Mouse (Mus musculus): ENCODE data around the gene Rbpjl. TPM values are rescaled to one million over a fixed set of nuclear protein-coding genes. Genes with fewer than 3 reads are reported as not detected.

Gene Rbpjl
- 0.14 and 0.89 TPM in 2 replicates for polyA plus RNA-seq (2015; fragmentation: Nextera tagmentation; extraction: Ambion mirVana)

GRCm38 (mm10) chr2:164402906-164403305, at the start of gene Rbpjl:
TSS of gene Rbpjl (plus strand) at chr2:164403141.
- Histone ChIP-seq H3K9me3 (replicated peaks; ENCODE audit: control insufficient read depth, low read length) (no peaks in the 10 kb centered on the region), H3K9ac (ENCODE audit: low read depth, low read length) (no peak within 1 kb of the TSS), H3K27me3 (ENCODE audit: control insufficient read depth, insufficient read depth, low read depth, low read length) (peaks cover 84% of the 10 kb centered on the region), H3K4me1 (ENCODE audit: control insufficient read depth, low read depth, low read length) (no peaks in the 10 kb centered on the region), H3K36me3 (ENCODE audit: control insufficient read depth, insufficient read depth) (no peaks in the 10 kb centered on the region), H3K27ac (ENCODE audit: low read length) (no peak within 1 kb of the TSS), H3K4me2 (ENCODE audit: low read depth, low read length) (no peak within 1 kb of the TSS), H3K4me3 (ENCODE audit: low read depth, low read length) (no peak within 1 kb of the TSS)
- ATAC-seq (ENCODE audit: low read depth), result peak; percentile 16; the same call in 1 of the 2 replicates
- WGBS (ENCODE audit: insufficient replicate concordance), result 6% methylated on average over 17 of the region's 17 CpGs

- ATAC-seq (ENCODE audit: low read depth), result no peak
- Histone ChIP-seq H3K9me3 (replicated peaks; ENCODE audit: control insufficient read depth, low read length) (no peaks in the 10 kb centered on the region), H3K4me2 (ENCODE audit: low read depth, low read length) (no peak overlapping the region), H3K4me3 (ENCODE audit: low read depth, low read length) (no peak overlapping the region), H3K36me3 (ENCODE audit: control insufficient read depth, insufficient read depth) (no peaks in the 10 kb centered on the region), H3K4me1 (ENCODE audit: control insufficient read depth, low read depth, low read length) (no peaks in the 10 kb centered on the region), H3K27ac (ENCODE audit: low read length) (no peak overlapping the region), H3K27me3 (ENCODE audit: control insufficient read depth, insufficient read depth, low read depth, low read length) (no peaks in the 10 kb centered on the region), H3K9ac (ENCODE audit: low read depth, low read length) (no peak overlapping the region)
- 64% methylated on average over 11 of the region's 11 CpGs for WGBS (ENCODE audit: insufficient replicate concordance)
Measured at GRCm38 (mm10) chr2:164353356-164353755, 49.6 kb upstream of the Rbpjl start.

- no peak overlapping the region for H3K4me3 ChIP-seq (ENCODE audit: low read depth, low read length)
- H3K36me3 ChIP-seq (ENCODE audit: control insufficient read depth, insufficient read depth), result no peaks in the 10 kb centered on the region
- H3K27me3 ChIP-seq (ENCODE audit: control insufficient read depth, insufficient read depth, low read depth, low read length), result no peaks in the 10 kb centered on the region
- H3K4me2 ChIP-seq (ENCODE audit: low read depth, low read length), result no peak overlapping the region
- WGBS (ENCODE audit: insufficient replicate concordance), result 44% methylated on average over 11 of the region's 11 CpGs
- H3K9me3 ChIP-seq (replicated peaks; ENCODE audit: control insufficient read depth, low read length), result no peaks in the 10 kb centered on the region
- H3K4me1 ChIP-seq (ENCODE audit: control insufficient read depth, low read depth, low read length), result no peaks in the 10 kb centered on the region; the same call in 1 of the 2 replicates
- no peak for ATAC-seq (ENCODE audit: low read depth)
- H3K27ac ChIP-seq (ENCODE audit: low read length), result no peak overlapping the region
- no peak overlapping the region for H3K9ac ChIP-seq (ENCODE audit: low read depth, low read length)
Measured at GRCm38 (mm10) chr2:164356177-164356967, 46.6 kb upstream of the Rbpjl start.

GRCm38 (mm10) chr2:164358373-164358772, 44.6 kb upstream of the Rbpjl start:
- H3K27me3 ChIP-seq (ENCODE audit: control insufficient read depth, insufficient read depth, low read depth, low read length), result no peaks in the 10 kb centered on the region
- H3K4me3 ChIP-seq (ENCODE audit: low read depth, low read length), result no peak overlapping the region
- 66% methylated on average over 3 of the region's 3 CpGs for WGBS (ENCODE audit: insufficient replicate concordance)
- H3K36me3 ChIP-seq (ENCODE audit: control insufficient read depth, insufficient read depth), result no peaks in the 10 kb centered on the region
- H3K9ac ChIP-seq (ENCODE audit: low read depth, low read length), result no peak overlapping the region
- H3K27ac ChIP-seq (ENCODE audit: low read length), result no peak overlapping the region
- ATAC-seq (ENCODE audit: low read depth), result no peak
- no peaks in the 10 kb centered on the region for H3K9me3 ChIP-seq (replicated peaks; ENCODE audit: control insufficient read depth, low read length)
- H3K4me2 ChIP-seq (ENCODE audit: low read depth, low read length), result no peak overlapping the region
- no peaks in the 10 kb centered on the region; the same call in 1 of the 2 replicates for H3K4me1 ChIP-seq (ENCODE audit: control insufficient read depth, low read depth, low read length)

GRCm38 (mm10) chr2:164359031-164359430, 43.9 kb upstream of the Rbpjl start:
- Histone ChIP-seq H3K9me3 (replicated peaks; ENCODE audit: control insufficient read depth, low read length) (no peaks in the 10 kb centered on the region), H3K4me3 (ENCODE audit: low read depth, low read length) (no peak overlapping the region), H3K27ac (ENCODE audit: low read length) (no peak overlapping the region), H3K36me3 (ENCODE audit: control insufficient read depth, insufficient read depth) (no peaks in the 10 kb centered on the region), H3K9ac (ENCODE audit: low read depth, low read length) (no peak overlapping the region), H3K4me2 (ENCODE audit: low read depth, low read length) (no peak overlapping the region), H3K27me3 (ENCODE audit: control insufficient read depth, insufficient read depth, low read depth, low read length) (no peaks in the 10 kb centered on the region), H3K4me1 (ENCODE audit: control insufficient read depth, low read depth, low read length) (no peaks in the 10 kb centered on the region; the same call in 1 of the 2 replicates)
- 63% methylated on average over 5 of the region's 5 CpGs for WGBS (ENCODE audit: insufficient replicate concordance)
- ATAC-seq (ENCODE audit: low read depth), result no peak

- Histone ChIP-seq H3K9me3 (replicated peaks; ENCODE audit: control insufficient read depth, low read length) (no peaks in the 10 kb centered on the region), H3K36me3 (ENCODE audit: control insufficient read depth, insufficient read depth) (no peaks in the 10 kb centered on the region), H3K4me1 (ENCODE audit: control insufficient read depth, low read depth, low read length) (no peaks in the 10 kb centered on the region; the same call in 1 of the 2 replicates), H3K27me3 (ENCODE audit: control insufficient read depth, insufficient read depth, low read depth, low read length) (no peaks in the 10 kb centered on the region), H3K4me2 (ENCODE audit: low read depth, low read length) (no peak overlapping the region), H3K27ac (ENCODE audit: low read length) (no peak overlapping the region), H3K9ac (ENCODE audit: low read depth, low read length) (no peak overlapping the region), H3K4me3 (ENCODE audit: low read depth, low read length) (no peak overlapping the region)
- ATAC-seq (ENCODE audit: low read depth), result no peak
- WGBS (ENCODE audit: insufficient replicate concordance), result 57% methylated on average over 5 of the region's 5 CpGs
Measured at GRCm38 (mm10) chr2:164359668-164360067, 43.3 kb upstream of the Rbpjl start.

GRCm38 (mm10) chr2:164360974-164361657, 41.8 kb upstream of the Rbpjl start:
- Histone ChIP-seq H3K36me3 (ENCODE audit: control insufficient read depth, insufficient read depth) (no peaks in the 10 kb centered on the region), H3K9ac (ENCODE audit: low read depth, low read length) (no peak overlapping the region), H3K27me3 (ENCODE audit: control insufficient read depth, insufficient read depth, low read depth, low read length) (no peaks in the 10 kb centered on the region), H3K27ac (ENCODE audit: low read length) (no peak overlapping the region), H3K9me3 (replicated peaks; ENCODE audit: control insufficient read depth, low read length) (no peaks in the 10 kb centered on the region), H3K4me1 (ENCODE audit: control insufficient read depth, low read depth, low read length) (no peaks in the 10 kb centered on the region; the same call in 1 of the 2 replicates), H3K4me2 (ENCODE audit: low read depth, low read length) (no peak overlapping the region), H3K4me3 (ENCODE audit: low read depth, low read length) (no peak overlapping the region)
- ATAC-seq (ENCODE audit: low read depth), result no peak
- 18% methylated on average over 13 of the region's 13 CpGs for whole genome bisulfite sequencing (ENCODE audit: insufficient replicate concordance)

- no peak overlapping the region for H3K4me2 ChIP-seq (ENCODE audit: low read depth, low read length)
Measured at GRCm38 (mm10) chr2:164366947-164367346, 36.0 kb upstream of the Rbpjl start.

GRCm38 (mm10) chr2:164368620-164369105, 34.3 kb upstream of the Rbpjl start:
- H3K27ac ChIP-seq (ENCODE audit: low read length), result no peak overlapping the region
- H3K9ac ChIP-seq (ENCODE audit: low read depth, low read length), result no peak overlapping the region
- no peaks in the 10 kb centered on the region for H3K36me3 ChIP-seq (ENCODE audit: control insufficient read depth, insufficient read depth)
- no peak for ATAC-seq (ENCODE audit: low read depth)
- H3K4me3 ChIP-seq (ENCODE audit: low read depth, low read length), result no peak overlapping the region
- H3K9me3 ChIP-seq (replicated peaks; ENCODE audit: control insufficient read depth, low read length), result no peaks in the 10 kb centered on the region
- H3K4me2 ChIP-seq (ENCODE audit: low read depth, low read length), result no peak overlapping the region
- 53% methylated on average over 6 of the region's 6 CpGs for WGBS (ENCODE audit: insufficient replicate concordance)
- no peaks in the 10 kb centered on the region for H3K4me1 ChIP-seq (ENCODE audit: control insufficient read depth, low read depth, low read length)
- no peaks in the 10 kb centered on the region for H3K27me3 ChIP-seq (ENCODE audit: control insufficient read depth, insufficient read depth, low read depth, low read length)

More at GRCm38 (mm10) chr2:164366947-164367346, 36.0 kb upstream of the Rbpjl start:
- no peak for ATAC-seq (ENCODE audit: low read depth)
- H3K4me3 ChIP-seq (ENCODE audit: low read depth, low read length), result no peak overlapping the region
- WGBS (ENCODE audit: insufficient replicate concordance), result 67% methylated on average over 3 of the region's 3 CpGs
- H3K27me3 ChIP-seq (ENCODE audit: control insufficient read depth, insufficient read depth, low read depth, low read length), result no peaks in the 10 kb centered on the region
- no peak overlapping the region for H3K9ac ChIP-seq (ENCODE audit: low read depth, low read length)
- H3K36me3 ChIP-seq (ENCODE audit: control insufficient read depth, insufficient read depth), result no peaks in the 10 kb centered on the region
- no peaks in the 10 kb centered on the region for H3K4me1 ChIP-seq (ENCODE audit: control insufficient read depth, low read depth, low read length)
- H3K9me3 ChIP-seq (replicated peaks; ENCODE audit: control insufficient read depth, low read length), result no peaks in the 10 kb centered on the region
- H3K27ac ChIP-seq (ENCODE audit: low read length), result no peak overlapping the region
